ENCODE assay signal across 22 mouse cellular contexts in genomic region chr1:138908860-138909259, GRCm38 (mm10). TPM values are rescaled to one million over a fixed set of nuclear protein-coding genes. Genes with fewer than 3 reads are reported as not detected.
DNase-seq lines count a peak whose midpoint lies in the region; ATAC-seq and TF ChIP-seq lines count a peak whose summit lies in the region.
"Had no signal": no experiment of that assay in that cellular context is flagged by ENCODE, and none has a peak within 500 bp of the region (broad histone marks: within the 10 kb centered on the region; RNA-seq: fewer than 3 reads in every experiment).

No protein-coding gene starts in this region.

- intact Hi-C loops in heart, postnatal 25 days (cut with DNase I), result no loop called here

- TF ChIP-seq CTCF in midbrain, postnatal 0 days (IDR thresholded peaks at IDR 0.05), result no peak
- TF ChIP-seq CTCF in MEL (IDR thresholded peaks at IDR 0.05 in 2 of 3, conservative IDR thresholded peaks at IDR 0.05 in 1 of 3; ENCODE audit: control insufficient read depth in 1 of 3, insufficient read depth in 1 of 3, low read depth in 2 of 3, low read length in 3 of 3, poor library complexity in 1 of 3, severe bottlenecking in 1 of 3), result no peak

- 83% methylated on average over 5 of the region's 5 CpGs for WGBS in midbrain, embryonic 11.5 days
- WGBS in midbrain, postnatal 0 days, result 88% methylated on average over 5 of the region's 5 CpGs
- 81% methylated on average over 5 of the region's 5 CpGs for WGBS in hindbrain, embryonic 10.5 days

- no peaks in the 10 kb centered on the region for H3K79me2 ChIP-seq in MEL (ENCODE audit: control insufficient read depth, insufficient read depth, low read length, poor library complexity)

- no peak overlapping the region for H3K4me3 ChIP-seq in midbrain, embryonic 11.5 days (ENCODE audit: low read depth, low read length)
- no peak overlapping the region for H3K4me3 ChIP-seq in midbrain, postnatal 0 days (ENCODE audit: low read depth, low read length)
- H3K4me3 ChIP-seq in MEL (ENCODE audit: control insufficient read depth in 1 of 2, insufficient read depth in 1 of 2, low read depth in 2 of 2, low read length in 2 of 2), result no peak overlapping the region
- H3K4me3 ChIP-seq in hindbrain, embryonic 10.5 days, result no peak overlapping the region

- no peaks in the 10 kb centered on the region for H3K9me3 ChIP-seq in midbrain, embryonic 11.5 days (ENCODE audit: control insufficient read depth, low read length)
- no peaks in the 10 kb centered on the region for H3K9me3 ChIP-seq in midbrain, postnatal 0 days (ENCODE audit: low read length)
- no peaks in the 10 kb centered on the region for H3K9me3 ChIP-seq in MEL (replicated peaks; ENCODE audit: insufficient read depth, low read length)
- no peaks in the 10 kb centered on the region for H3K9me3 ChIP-seq in hindbrain, embryonic 10.5 days
- H3K9me3 ChIP-seq: G1E had no signal

- no peak for TF ChIP-seq POLR2A in MEL (IDR thresholded peaks at IDR 0.05; ENCODE audit: control insufficient read depth in 1 of 2, insufficient read depth in 1 of 2, low read depth in 1 of 2, low read length in 2 of 2, poor library complexity in 1 of 2)

- no peak for TF ChIP-seq RAD21 in MEL (IDR thresholded peaks at IDR 0.05; ENCODE audit: low read depth, low read length)

- H3K9ac ChIP-seq in midbrain, embryonic 11.5 days (ENCODE audit: low read length), result no peak overlapping the region
- H3K9ac ChIP-seq in midbrain, postnatal 0 days (replicated peaks; ENCODE audit: low read length, poor library complexity, severe bottlenecking), result no peak overlapping the region
- no peak overlapping the region for H3K9ac ChIP-seq in MEL (ENCODE audit: control insufficient read depth, low read depth, low read length, poor library complexity, severe bottlenecking)

- no peaks in the 10 kb centered on the region for H3K27me3 ChIP-seq in midbrain, embryonic 11.5 days (ENCODE audit: control insufficient read depth, insufficient read depth, low read length)
- no peaks in the 10 kb centered on the region for H3K27me3 ChIP-seq in midbrain, postnatal 0 days (ENCODE audit: insufficient read depth, low read length)
- no peaks in the 10 kb centered on the region for H3K27me3 ChIP-seq in MEL (ENCODE audit: control insufficient read depth in 1 of 2, insufficient read depth in 2 of 2, low read length in 2 of 2)
- no peaks in the 10 kb centered on the region for H3K27me3 ChIP-seq in hindbrain, embryonic 10.5 days (ENCODE audit: insufficient read depth, poor library complexity, severe bottlenecking)
- H3K27me3 ChIP-seq: CH12.LX, Patski had no signal

- H3K36me3 ChIP-seq in midbrain, embryonic 11.5 days (ENCODE audit: control insufficient read depth, insufficient read depth, low read length), result no peaks in the 10 kb centered on the region
- H3K36me3 ChIP-seq in midbrain, postnatal 0 days (ENCODE audit: insufficient read depth, low read length), result no peaks in the 10 kb centered on the region
- H3K36me3 ChIP-seq in MEL (ENCODE audit: control insufficient read depth in 1 of 2, insufficient read depth in 2 of 2, low read length in 2 of 2), result peaks cover 0 to 15% of the 10 kb centered on the region in 2 experiments; a peak in 2 of 4 replicates
- no peaks in the 10 kb centered on the region for H3K36me3 ChIP-seq in hindbrain, embryonic 10.5 days
- H3K36me3 ChIP-seq: G1E had no signal

- peak; percentile 29 to 59; a peak in 3 of 4 replicates for TF ChIP-seq EP300 in MEL (IDR thresholded peaks at IDR 0.05; ENCODE audit: low read depth in 1 of 2, low read length in 2 of 2)

- H3K27ac ChIP-seq in midbrain, embryonic 11.5 days (ENCODE audit: low read depth, low read length), result no peak overlapping the region
- H3K27ac ChIP-seq in midbrain, postnatal 0 days (ENCODE audit: low read depth, low read length), result no peak overlapping the region
- no peak overlapping the region for H3K27ac ChIP-seq in MEL (ENCODE audit: control insufficient read depth, low read depth, low read length)
- no peak overlapping the region for H3K27ac ChIP-seq in hindbrain, embryonic 10.5 days

- H3K4me1 ChIP-seq in midbrain, embryonic 11.5 days (ENCODE audit: control insufficient read depth, insufficient read depth, low read length), result no peaks in the 10 kb centered on the region
- no peaks in the 10 kb centered on the region for H3K4me1 ChIP-seq in midbrain, postnatal 0 days (ENCODE audit: insufficient read depth, low read length)
- H3K4me1 ChIP-seq in MEL (ENCODE audit: control insufficient read depth in 1 of 2, insufficient read depth in 2 of 2, low read length in 2 of 2), result peaks cover 0 to 4% of the 10 kb centered on the region in 2 experiments; a peak in 2 of 4 replicates
- no peaks in the 10 kb centered on the region for H3K4me1 ChIP-seq in hindbrain, embryonic 10.5 days (replicated peaks)

- no peak overlapping the region for H3K4me2 ChIP-seq in midbrain, embryonic 11.5 days
- H3K4me2 ChIP-seq in midbrain, postnatal 0 days (ENCODE audit: low read depth, low read length, poor library complexity, severe bottlenecking), result no peak overlapping the region

- no peak for ATAC-seq in midbrain, embryonic 11.5 days (ENCODE audit: low FRiP score)
- ATAC-seq in midbrain, postnatal 0 days (ENCODE audit: low FRiP score), result no peak
- ATAC-seq: activated CD4-positive, CD25-positive, alpha-beta regulatory T cell, adult 4 months; CD4-positive, CD25-positive, alpha-beta regulatory T cell, adult 4 months; Patski had no signal

- peak; percentile 11 for DNase-seq in heart, adult 11 months
- no peak for DNase-seq in heart, postnatal 25 days (ENCODE audit: low spot score)
- DNase-seq in midbrain, embryonic 11.5 days (ENCODE audit: low spot score, missing footprints), result peak; percentile 71
- no peak for DNase-seq in midbrain, postnatal 0 days (ENCODE audit: low spot score)
- peak; percentile 18 for DNase-seq in MEL (ENCODE audit: low read depth, low spot score)
- DNase-seq in hindbrain, embryonic 10.5 days (ENCODE audit: low spot score), result no peak
- DNase-seq: adrenal gland, adult 2 months; adrenal gland, adult 8-10 months; adrenal gland, postnatal 10 days; adrenal gland, postnatal 14 days; adrenal gland, postnatal 25 days; adrenal gland, postnatal 36 days; B cell, adult 2 months; cerebellum, adult 11 months; cerebellum, adult 11-12 months; cerebellum, adult 18-20 months; cerebellum, adult 2 months had no signal

TF ChIP-seq in MEL, 35 proteins besides CTCF, POLR2A, EP300 and RAD21 (continues in another document):
- TF ChIP-seq GATA1 (IDR thresholded peaks at IDR 0.05; ENCODE audit: low read depth, low read length) (peak; percentile 75), USF2 (IDR thresholded peaks at IDR 0.05; ENCODE audit: borderline replicate concordance in 1 of 2, insufficient read depth in 1 of 2, low read depth in 1 of 2, low read length in 2 of 2) (no peak), POLR2AphosphoS2 (IDR thresholded peaks at IDR 0.05; ENCODE audit: low read length) (no peak), ZC3H11A (IDR thresholded peaks at IDR 0.05; ENCODE audit: low read depth, low read length) (no peak), CHD2 (IDR thresholded peaks at IDR 0.05; ENCODE audit: low read length) (no peak), MAFK (IDR thresholded peaks at IDR 0.05; ENCODE audit: borderline replicate concordance, low read depth, low read length) (no peak), UBTF (IDR thresholded peaks at IDR 0.05; ENCODE audit: borderline replicate concordance, insufficient read depth, low read depth, low read length) (no peak), MXI1 (IDR thresholded peaks at IDR 0.05; ENCODE audit: low read depth, low read length) (no peak), USF1 (IDR thresholded peaks at IDR 0.05; ENCODE audit: low read depth, low read length) (no peak), ELF1 (IDR thresholded peaks at IDR 0.05; ENCODE audit: low read depth, low read length) (no peak), ZNF384 (IDR thresholded peaks at IDR 0.05; ENCODE audit: low read depth, low read length) (no peak), GABPA (IDR thresholded peaks at IDR 0.05; ENCODE audit: low read depth, low read length) (no peak), ZMIZ1 (IDR thresholded peaks at IDR 0.05; ENCODE audit: low read depth, low read length) (no peak), JUND (IDR thresholded peaks at IDR 0.05; ENCODE audit: low read depth, low read length) (no peak), ZKSCAN1 (IDR thresholded peaks at IDR 0.05; ENCODE audit: low read depth, low read length) (no peak), KAT2A (conservative IDR thresholded peaks at IDR 0.05; ENCODE audit: low read depth, low read length) (no peak), NELFE (IDR thresholded peaks at IDR 0.05; ENCODE audit: low read depth, low read length) (no peak), MAX (IDR thresholded peaks at IDR 0.05; ENCODE audit: low read length) (no peak), SMC3 (IDR thresholded peaks at IDR 0.05; ENCODE audit: low read depth, low read length) (no peak), RCOR1 (IDR thresholded peaks at IDR 0.05; ENCODE audit: low read depth, low read length) (peak; percentile 62), MYB (IDR thresholded peaks at IDR 0.05; ENCODE audit: low read depth, low read length) (no peak), ETS1 (IDR thresholded peaks at IDR 0.05; ENCODE audit: low read depth, low read length) (0 out of 2 replicates have a peak, but pooled peaks have one; percentile 21), CHD1 (IDR thresholded peaks at IDR 0.05; ENCODE audit: low read depth, low read length) (no peak)

RNA-seq across cellular contexts. Expression of gene 2310009B15Rik, which starts 52.2 kb away (rescaled TPM):
- total RNA-seq in heart, postnatal 25 days (2021), result 1 to 10 TPM; 8.9 to 10.0 TPM
- polyA plus RNA-seq in midbrain, embryonic 11.5 days (2014; fragmentation: Nextera tagmentation; extraction: Ambion mirVana), result 57.0 and 63.0 TPM in 2 replicates
- total RNA-seq in midbrain, postnatal 0 days (2014; rRNA removed), result 35.6 and 68.9 TPM in 2 replicates
- polyA plus RNA-seq in midbrain, postnatal 0 days (2015; fragmentation: Nextera tagmentation; extraction: Ambion mirVana), result 49.7 and 50.9 TPM in 2 replicates
- total RNA-seq in MEL (2012; rRNA removed), result 10.4 and 12.3 TPM in 2 replicates
- polyA plus RNA-seq in MEL (2012; ENCODE audit: insufficient read depth in 1 of 2, insufficient read length in 2 of 2, low read depth in 1 of 2, low replicate concordance in 2 of 2, missing spikeins in 1 of 2), result 10 to 100 TPM in 1 of 2 experiments, not detected in 1; 19.3 TPM
- 43.2 and 45.0 TPM in 2 replicates for polyA plus RNA-seq in hindbrain, embryonic 10.5 days (2016; fragmentation: Nextera tagmentation; extraction: Ambion mirVana)

RNA-seq across cellular contexts. Expression of gene Dennd1b, which starts 54.4 kb away (rescaled TPM):
- total RNA-seq in heart, postnatal 25 days (2021), result 10 to 100 TPM; 22.6 to 23.2 TPM
- polyA plus RNA-seq in midbrain, embryonic 11.5 days (2014; fragmentation: Nextera tagmentation; extraction: Ambion mirVana), result 12.2 and 13.3 TPM in 2 replicates
- 16.6 and 19.8 TPM in 2 replicates for total RNA-seq in midbrain, postnatal 0 days (2014; rRNA removed)
- 7.8 and 8.9 TPM in 2 replicates for polyA plus RNA-seq in midbrain, postnatal 0 days (2015; fragmentation: Nextera tagmentation; extraction: Ambion mirVana)
- 4.1 and 4.9 TPM in 2 replicates for total RNA-seq in MEL (2012; rRNA removed)
- 1 to 10 TPM in 1 of 2 experiments, not detected in 1; 3.9 TPM for polyA plus RNA-seq in MEL (2012; ENCODE audit: insufficient read depth in 1 of 2, insufficient read length in 2 of 2, low read depth in 1 of 2, low replicate concordance in 2 of 2, missing spikeins in 1 of 2)
- 9.2 and 10.0 TPM in 2 replicates for polyA plus RNA-seq in hindbrain, embryonic 10.5 days (2016; fragmentation: Nextera tagmentation; extraction: Ambion mirVana)

Comparison
In these comparisons a context has a peak if more than half of its experiments do, and no peak if none do; other contexts are left out.
1. DNase-seq: peak in heart, adult 11 months (single experiment), midbrain, embryonic 11.5 days (single experiment) and MEL (single experiment); none in heart, postnatal 25 days (single experiment), midbrain, postnatal 0 days (single experiment) and hindbrain, embryonic 10.5 days (single experiment).